Mouse (Mus musculus): ENCODE measurements around the gene Trak1. TPM values are rescaled to one million over a fixed set of nuclear protein-coding genes. Genes with fewer than 3 reads are reported as not detected.

Gene Trak1
- polyA plus RNA-seq, 1 experiment: 61.1 TPM

DNA sequence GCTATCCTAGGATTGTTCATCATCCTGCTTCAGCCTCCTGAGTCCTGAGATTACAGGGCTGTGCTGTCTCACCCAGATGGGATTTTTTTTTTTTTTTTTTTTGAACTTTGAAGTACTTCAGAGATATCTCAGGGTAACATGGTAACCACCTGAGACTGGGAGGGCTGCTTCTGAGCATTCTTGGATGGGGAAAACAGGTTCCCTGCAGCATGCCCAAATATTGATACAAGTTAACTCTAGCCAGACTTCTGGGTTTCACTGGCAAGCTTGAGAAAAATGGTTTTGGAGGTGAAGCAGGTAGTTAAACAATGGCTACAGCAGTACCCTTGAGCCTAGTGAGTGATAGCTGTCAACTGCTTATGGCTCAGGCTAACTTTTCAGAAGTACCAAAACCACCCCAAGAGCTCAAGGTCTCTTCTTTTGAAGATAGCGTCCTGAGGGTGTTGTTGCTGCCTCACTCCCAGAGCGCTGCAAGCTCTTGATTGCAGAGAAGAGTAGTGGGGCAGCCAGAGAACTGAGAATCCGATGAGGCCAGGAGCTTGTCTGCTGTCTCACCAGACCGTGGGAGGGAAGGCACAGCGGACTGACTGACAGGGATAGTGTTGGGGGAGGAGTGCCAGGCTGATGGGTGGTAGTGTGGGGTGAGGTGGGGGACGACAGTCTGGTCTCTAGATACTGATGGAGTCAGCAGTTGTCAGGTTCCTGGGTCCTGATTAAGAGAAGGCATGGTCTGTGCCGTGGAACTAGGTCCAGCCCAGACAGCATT, 119.8 kb downstream of the Trak1 start:
- H3K4me3 ChIP-seq (ENCODE audit: insufficient read depth, low read length): no peak overlapping the region
- TF ChIP-seq CTCF (IDR thresholded peaks at IDR 0.05; ENCODE audit: low read depth, low read length) (no peak), POLR2A (IDR thresholded peaks at IDR 0.05; ENCODE audit: borderline replicate concordance, low read depth, low read length) (no peak)
- H3K27ac ChIP-seq (ENCODE audit: insufficient read depth, low read depth, low read length): no peak overlapping the region
- H3K4me1 ChIP-seq (ENCODE audit: control insufficient read depth, insufficient read depth, low read length): peaks cover 30% of the 10 kb centered on the region

DNA sequence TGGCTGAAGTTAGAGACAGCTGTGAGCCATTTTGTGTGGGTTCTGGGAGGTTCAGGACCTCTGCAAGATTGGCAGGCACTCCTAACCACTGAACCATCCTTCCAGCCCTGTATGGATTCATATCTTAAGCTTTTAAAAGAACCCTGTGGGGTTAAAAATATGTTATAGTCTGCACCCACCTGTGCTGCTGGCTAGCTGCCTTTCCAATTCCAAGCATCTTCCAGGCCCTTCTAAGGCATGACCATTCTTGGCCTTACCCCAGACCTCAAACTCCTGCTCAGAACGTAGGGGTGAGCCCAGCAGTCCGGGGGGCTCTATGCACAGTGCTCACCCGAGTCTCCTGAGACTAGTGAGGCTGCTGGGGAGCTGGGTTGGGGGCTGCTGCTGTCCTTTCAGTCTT, 121.7 kb downstream of the Trak1 start:
- Histone ChIP-seq H3K4me3 (ENCODE audit: insufficient read depth, low read length) (no peak overlapping the region), H3K4me1 (ENCODE audit: control insufficient read depth, insufficient read depth, low read length) (peaks cover 49% of the 10 kb centered on the region), H3K27ac (ENCODE audit: insufficient read depth, low read depth, low read length) (no peak overlapping the region)
- TF ChIP-seq CTCF (IDR thresholded peaks at IDR 0.05; ENCODE audit: low read depth, low read length): no peak
- TF ChIP-seq POLR2A (IDR thresholded peaks at IDR 0.05; ENCODE audit: borderline replicate concordance, low read depth, low read length): no peak

DNA sequence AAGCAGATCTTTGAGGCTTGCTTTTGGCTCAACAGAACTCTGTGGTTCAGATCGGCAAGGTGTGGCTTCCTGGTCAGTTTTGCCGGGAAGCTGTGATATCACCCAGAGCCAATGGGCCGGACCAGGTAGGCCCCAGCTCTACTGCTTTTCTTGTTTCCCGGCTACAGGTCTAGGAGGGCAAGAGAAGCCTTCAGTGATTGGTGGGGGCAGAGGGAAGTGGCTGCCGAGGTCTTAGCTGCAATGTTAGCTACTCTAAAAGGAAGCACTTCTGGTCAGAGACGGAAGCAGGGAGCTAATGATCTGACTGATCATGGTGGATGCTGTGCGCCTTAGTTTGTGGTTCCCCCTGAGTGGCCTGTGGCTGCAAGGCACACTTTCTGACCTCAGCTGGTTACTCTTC, 122.3 kb downstream of the Trak1 start:
- TF ChIP-seq POLR2A (IDR thresholded peaks at IDR 0.05; ENCODE audit: borderline replicate concordance, low read depth, low read length) (no peak), CTCF (IDR thresholded peaks at IDR 0.05; ENCODE audit: low read depth, low read length) (no peak)
- Histone ChIP-seq H3K27ac (ENCODE audit: insufficient read depth, low read depth, low read length) (0 out of 2 replicates have a peak overlapping the region, but pooled peaks have one; percentile 1), H3K4me1 (ENCODE audit: control insufficient read depth, insufficient read depth, low read length) (peaks cover 54% of the 10 kb centered on the region), H3K4me3 (ENCODE audit: insufficient read depth, low read length) (no peak overlapping the region)

DNA sequence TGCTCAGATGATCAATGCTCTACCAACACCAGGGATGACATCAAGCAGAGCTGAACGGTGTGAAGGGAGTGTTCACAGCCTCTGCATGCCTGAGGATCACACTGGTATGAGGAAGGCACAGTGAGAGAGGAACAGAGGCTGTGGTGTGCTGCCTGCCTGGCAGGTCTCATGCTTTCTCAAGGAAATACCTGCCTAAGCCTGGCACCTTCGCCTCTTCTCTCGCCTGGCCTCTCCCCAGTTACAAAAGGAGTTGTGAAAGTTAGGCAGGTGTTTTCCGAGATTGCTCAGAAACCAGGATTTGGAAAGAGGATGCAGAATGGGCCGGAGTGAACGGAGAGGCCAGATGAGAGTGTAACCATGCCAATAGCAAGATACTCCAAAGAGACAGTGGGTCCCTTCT, 123.5 kb downstream of the Trak1 start:
- peaks cover 64% of the 10 kb centered on the region for H3K4me1 ChIP-seq (ENCODE audit: control insufficient read depth, insufficient read depth, low read length)
- H3K4me3 ChIP-seq (ENCODE audit: insufficient read depth, low read length): no peak overlapping the region
- no peak for TF ChIP-seq POLR2A (IDR thresholded peaks at IDR 0.05; ENCODE audit: borderline replicate concordance, low read depth, low read length)
- TF ChIP-seq CTCF (IDR thresholded peaks at IDR 0.05; ENCODE audit: low read depth, low read length): no peak
- H3K27ac ChIP-seq (ENCODE audit: insufficient read depth, low read depth, low read length): no peak overlapping the region

DNA sequence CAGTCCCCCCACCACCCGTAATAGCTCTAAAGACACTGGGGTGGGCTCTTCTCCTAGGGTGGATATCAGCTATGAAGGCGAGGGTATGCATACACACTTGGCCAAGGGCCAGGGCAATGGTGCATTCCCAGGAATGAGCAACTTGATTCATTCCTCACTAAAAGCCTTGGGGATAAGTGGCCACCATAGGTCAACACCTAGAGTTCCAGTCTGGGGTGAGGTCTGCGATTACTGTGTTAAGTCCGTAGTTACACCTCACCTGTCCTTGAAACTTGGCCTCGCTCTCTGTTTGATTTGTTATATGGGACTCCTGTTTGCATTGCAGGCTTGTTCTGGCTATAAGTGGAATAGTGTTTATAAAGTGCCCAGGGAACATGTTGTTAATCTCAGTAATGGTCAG, 125.1 kb downstream of the Trak1 start:
- H3K27ac ChIP-seq (ENCODE audit: insufficient read depth, low read depth, low read length): no peak overlapping the region
- peaks cover 73% of the 10 kb centered on the region for H3K4me1 ChIP-seq (ENCODE audit: control insufficient read depth, insufficient read depth, low read length)
- TF ChIP-seq CTCF (IDR thresholded peaks at IDR 0.05; ENCODE audit: low read depth, low read length) (no peak), POLR2A (IDR thresholded peaks at IDR 0.05; ENCODE audit: borderline replicate concordance, low read depth, low read length) (no peak)
- no peak overlapping the region for H3K4me3 ChIP-seq (ENCODE audit: insufficient read depth, low read length)

DNA sequence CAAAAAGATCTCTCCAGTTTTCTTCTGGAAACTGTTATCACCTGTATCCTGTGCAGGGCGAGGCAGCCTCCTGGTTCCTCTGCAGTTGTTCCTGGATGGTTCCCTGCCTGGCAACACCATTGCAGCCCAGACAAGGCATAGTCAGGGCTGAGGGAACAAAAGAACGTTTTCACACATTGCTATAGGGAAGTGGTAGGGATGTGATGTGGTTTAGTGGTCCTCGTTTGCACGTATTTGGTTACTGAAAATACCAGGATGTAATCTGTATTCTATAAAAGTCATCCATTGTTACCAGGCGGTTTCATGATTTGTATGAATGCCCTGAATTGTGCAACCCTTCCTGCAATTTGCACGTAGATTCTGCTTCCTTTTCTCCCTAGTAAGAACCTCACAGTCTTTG, 126.3 kb downstream of the Trak1 start:
- 0 out of 2 replicates have a peak overlapping the region, but pooled peaks have one; percentile 2 for H3K27ac ChIP-seq (ENCODE audit: insufficient read depth, low read depth, low read length)
- TF ChIP-seq POLR2A (IDR thresholded peaks at IDR 0.05; ENCODE audit: borderline replicate concordance, low read depth, low read length) (no peak), CTCF (IDR thresholded peaks at IDR 0.05; ENCODE audit: low read depth, low read length) (no peak)
- H3K4me1 ChIP-seq (ENCODE audit: control insufficient read depth, insufficient read depth, low read length): peaks cover 81% of the 10 kb centered on the region
- H3K4me3 ChIP-seq (ENCODE audit: insufficient read depth, low read length): no peak overlapping the region

DNA sequence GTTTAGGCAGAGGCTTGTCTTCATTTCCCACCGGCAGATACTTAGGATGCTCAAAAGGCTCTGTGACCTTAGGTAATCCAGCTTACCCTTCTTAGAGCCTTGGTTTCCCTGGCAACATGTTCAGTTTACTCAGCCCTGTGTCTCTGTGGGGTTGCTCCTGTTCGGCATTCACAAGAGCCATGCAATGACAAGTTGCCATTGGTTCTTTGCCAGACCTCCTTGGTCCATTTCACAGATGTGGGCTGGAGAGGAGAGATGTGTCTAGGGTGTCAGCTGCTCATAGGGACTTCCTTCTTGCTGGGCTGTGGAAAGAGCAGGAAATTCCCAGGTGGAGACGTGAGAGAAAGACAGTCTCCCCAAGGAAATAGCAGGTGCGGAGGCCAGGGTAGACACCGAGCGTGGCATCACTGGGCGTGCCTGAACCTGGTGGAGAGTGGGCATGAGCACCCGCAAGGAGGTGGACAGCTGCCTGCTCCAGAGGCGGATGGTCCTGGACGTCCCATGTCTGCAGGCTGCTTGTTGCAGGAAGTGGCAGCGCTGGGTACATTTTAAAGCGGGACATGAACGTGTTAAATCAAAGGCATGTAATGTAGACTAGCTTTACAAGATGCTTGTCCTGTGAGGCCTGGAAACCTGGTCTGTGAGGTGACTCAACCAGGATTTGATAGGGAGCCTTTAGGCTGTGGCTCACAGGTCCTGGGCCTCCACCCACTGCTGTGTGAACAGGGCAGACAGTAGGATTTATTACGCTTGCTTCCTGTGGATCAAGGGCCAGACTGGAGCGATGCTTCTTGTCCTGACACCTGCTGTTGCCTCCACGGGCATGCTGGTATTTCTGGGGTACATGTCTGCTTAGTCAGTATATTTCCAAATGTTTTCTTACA, 127.2 kb downstream of the Trak1 start:
- Histone ChIP-seq H3K4me1 (ENCODE audit: control insufficient read depth, insufficient read depth, low read length) (peaks cover 75% of the 10 kb centered on the region), H3K27ac (ENCODE audit: insufficient read depth, low read depth, low read length) (no peak overlapping the region), H3K4me3 (ENCODE audit: insufficient read depth, low read length) (no peak overlapping the region)
- TF ChIP-seq POLR2A (IDR thresholded peaks at IDR 0.05; ENCODE audit: borderline replicate concordance, low read depth, low read length) (no peak), CTCF (IDR thresholded peaks at IDR 0.05; ENCODE audit: low read depth, low read length) (no peak)

DNA sequence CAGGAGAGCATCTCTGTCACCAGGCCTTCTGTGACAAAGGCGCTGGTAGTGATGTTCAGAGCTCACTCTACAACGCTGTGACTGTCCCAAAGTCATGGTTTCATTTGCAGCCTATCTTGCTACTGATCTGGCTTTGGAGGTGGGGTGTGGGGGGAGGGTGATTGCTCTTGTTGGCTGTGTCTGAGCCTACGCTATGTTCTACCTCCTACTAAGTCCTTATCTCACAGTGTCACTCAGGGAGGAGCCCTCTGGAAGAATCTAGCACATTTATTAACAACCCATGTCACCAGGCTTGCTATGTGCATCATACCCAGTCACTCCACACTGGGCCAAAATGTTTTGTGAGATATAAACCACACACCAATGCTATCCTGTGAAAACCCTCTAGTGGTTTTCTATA, 129.1 kb downstream of the Trak1 start:
- Histone ChIP-seq H3K27ac (ENCODE audit: insufficient read depth, low read depth, low read length) (no peak overlapping the region), H3K4me1 (ENCODE audit: control insufficient read depth, insufficient read depth, low read length) (peaks cover 57% of the 10 kb centered on the region), H3K4me3 (ENCODE audit: insufficient read depth, low read length) (no peak overlapping the region)
- no peak for TF ChIP-seq CTCF (IDR thresholded peaks at IDR 0.05; ENCODE audit: low read depth, low read length)
- no peak for TF ChIP-seq POLR2A (IDR thresholded peaks at IDR 0.05; ENCODE audit: borderline replicate concordance, low read depth, low read length)

DNA sequence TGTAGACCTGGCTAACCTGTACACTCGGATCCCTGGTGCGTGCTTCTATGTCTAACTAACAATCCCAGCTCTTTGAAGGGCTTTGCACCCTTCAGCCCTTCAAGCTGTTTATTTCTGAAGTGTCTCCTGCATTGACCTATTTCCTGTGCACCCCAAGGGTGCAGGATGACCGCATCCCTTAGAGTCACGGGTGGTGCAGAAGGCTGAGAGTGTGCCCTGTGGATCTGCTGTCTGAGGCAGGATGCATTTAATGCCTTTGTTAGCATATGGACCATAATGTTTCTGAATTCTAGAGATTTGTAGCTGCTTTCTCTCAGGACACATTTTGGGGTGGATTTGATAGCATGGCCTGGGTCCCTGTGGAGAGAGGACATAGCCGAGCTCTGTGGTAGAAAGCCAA, 129.6 kb downstream of the Trak1 start:
- H3K4me1 ChIP-seq (ENCODE audit: control insufficient read depth, insufficient read depth, low read length): peaks cover 53% of the 10 kb centered on the region
- no peak overlapping the region for H3K4me3 ChIP-seq (ENCODE audit: insufficient read depth, low read length)
- no peak overlapping the region for H3K27ac ChIP-seq (ENCODE audit: insufficient read depth, low read depth, low read length)
- TF ChIP-seq CTCF (IDR thresholded peaks at IDR 0.05; ENCODE audit: low read depth, low read length) (no peak), POLR2A (IDR thresholded peaks at IDR 0.05; ENCODE audit: borderline replicate concordance, low read depth, low read length) (no peak)

DNA sequence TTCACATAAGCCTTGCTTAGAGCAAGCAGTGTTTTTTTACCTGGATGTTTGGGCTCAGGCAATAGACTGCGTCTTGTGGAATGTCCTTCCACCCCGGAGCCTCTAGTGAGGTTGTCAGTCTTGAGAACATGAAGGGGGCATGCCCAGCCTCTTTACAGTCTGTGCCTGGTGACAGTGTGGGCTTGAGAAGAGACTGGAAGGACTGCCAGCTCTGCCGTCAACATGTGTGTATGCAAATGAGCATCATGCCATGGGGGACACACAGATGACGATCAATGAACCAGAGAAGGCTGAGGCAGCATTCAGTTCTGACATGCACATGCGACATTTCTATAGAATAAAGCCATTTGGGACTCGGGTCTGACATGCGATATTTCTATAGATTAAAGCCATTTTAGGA, 132.3 kb downstream of the Trak1 start:
- peaks cover 27% of the 10 kb centered on the region for H3K4me1 ChIP-seq (ENCODE audit: control insufficient read depth, insufficient read depth, low read length)

More for the DNA sequence above, 132.3 kb downstream of the Trak1 start:
- Histone ChIP-seq H3K27ac (ENCODE audit: insufficient read depth, low read depth, low read length) (no peak overlapping the region), H3K4me3 (ENCODE audit: insufficient read depth, low read length) (no peak overlapping the region)
- TF ChIP-seq CTCF (IDR thresholded peaks at IDR 0.05; ENCODE audit: low read depth, low read length) (no peak), POLR2A (IDR thresholded peaks at IDR 0.05; ENCODE audit: borderline replicate concordance, low read depth, low read length) (no peak)
